Mouse (Mus musculus) embryo, embryonic 11.5 days (tissue): Measurements from ENCODE around the gene Jazf1.

ENCODE experiments used
- DNase-seq: peaks from one replicate; pipeline ENCODE4 v3.0.0-alpha.2; 2012; ENCODE audit warnings: low read depth, low spot score

Gene Jazf1

DNA sequence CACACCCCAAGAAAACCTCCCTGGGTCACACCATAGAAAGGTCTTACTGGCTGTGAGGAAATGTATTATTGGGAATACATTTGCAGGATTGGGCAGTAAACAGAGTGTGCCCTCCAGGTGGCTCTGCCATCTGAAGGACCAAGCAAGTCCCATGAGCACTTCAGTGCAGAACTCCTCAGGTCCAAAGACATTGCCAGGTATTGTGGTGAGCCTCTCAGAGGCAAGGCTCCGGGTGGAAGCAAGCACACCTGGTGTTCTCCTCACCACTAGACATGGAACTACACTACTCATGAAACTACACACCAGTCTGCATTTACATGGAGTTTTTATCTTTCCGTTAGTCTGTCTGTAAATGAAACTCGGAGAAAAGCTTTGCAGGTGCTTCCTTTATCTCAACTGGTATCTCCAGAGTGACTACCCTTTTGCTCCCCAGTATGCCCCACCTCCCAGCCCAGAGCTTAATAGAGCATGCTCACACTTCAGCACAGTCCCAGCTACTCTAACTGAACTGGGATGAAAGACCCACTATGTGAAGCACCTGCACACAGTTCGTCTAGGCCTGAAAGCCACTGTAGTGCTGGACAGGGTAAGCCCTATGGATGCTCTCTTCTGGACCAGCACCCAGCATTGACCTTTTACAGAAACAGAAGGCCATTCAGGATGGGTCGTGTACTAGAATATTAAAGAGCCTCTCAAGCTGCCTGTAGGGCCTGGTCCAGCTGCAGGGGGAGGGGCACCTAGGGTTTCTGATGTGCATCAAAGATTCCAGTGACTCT lies 156.1 kb downstream of the Jazf1 start:
- DNase-seq: no peak

DNA sequence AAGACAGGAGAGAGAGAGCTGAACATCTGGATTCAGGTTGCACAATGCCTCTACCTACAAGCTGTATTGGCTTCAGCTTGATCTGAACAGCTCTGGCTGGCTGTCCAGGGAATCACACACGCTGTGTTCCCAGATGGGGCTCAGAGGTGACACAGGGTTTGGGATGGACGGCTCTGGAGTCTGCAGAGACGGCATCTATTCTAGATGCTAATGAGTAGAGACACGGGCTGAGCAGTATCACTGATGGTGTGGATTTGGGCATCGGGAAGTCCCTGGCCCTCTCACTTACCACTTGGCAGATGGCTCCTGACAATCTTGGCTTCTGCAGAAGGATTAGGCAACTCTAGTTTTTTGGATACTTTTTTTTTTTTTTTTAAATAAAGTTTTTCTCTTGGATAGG lies 161.6 kb downstream of the Jazf1 start:
- DNase-seq: no peak

DNA sequence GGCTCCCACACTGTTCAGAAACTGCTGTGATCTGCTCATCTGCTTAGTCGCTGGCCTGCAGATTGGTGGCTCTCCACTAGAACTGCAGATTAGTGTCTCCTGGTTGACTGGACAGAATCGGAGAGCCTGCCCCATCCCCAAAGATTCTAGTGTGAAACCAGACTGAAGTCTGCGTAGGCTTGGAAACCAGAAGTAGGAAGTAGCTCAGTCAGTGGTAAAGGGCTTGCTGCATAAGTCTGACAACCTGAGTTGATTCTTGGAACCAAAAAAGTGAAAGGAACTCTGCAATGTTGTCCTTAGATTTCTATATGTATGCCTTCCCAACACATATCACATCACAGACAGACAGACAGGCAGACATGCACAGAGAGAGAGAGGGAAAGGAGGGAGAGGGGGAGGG lies 163.3 kb downstream of the Jazf1 start:
- DNase-seq: no peak

DNA sequence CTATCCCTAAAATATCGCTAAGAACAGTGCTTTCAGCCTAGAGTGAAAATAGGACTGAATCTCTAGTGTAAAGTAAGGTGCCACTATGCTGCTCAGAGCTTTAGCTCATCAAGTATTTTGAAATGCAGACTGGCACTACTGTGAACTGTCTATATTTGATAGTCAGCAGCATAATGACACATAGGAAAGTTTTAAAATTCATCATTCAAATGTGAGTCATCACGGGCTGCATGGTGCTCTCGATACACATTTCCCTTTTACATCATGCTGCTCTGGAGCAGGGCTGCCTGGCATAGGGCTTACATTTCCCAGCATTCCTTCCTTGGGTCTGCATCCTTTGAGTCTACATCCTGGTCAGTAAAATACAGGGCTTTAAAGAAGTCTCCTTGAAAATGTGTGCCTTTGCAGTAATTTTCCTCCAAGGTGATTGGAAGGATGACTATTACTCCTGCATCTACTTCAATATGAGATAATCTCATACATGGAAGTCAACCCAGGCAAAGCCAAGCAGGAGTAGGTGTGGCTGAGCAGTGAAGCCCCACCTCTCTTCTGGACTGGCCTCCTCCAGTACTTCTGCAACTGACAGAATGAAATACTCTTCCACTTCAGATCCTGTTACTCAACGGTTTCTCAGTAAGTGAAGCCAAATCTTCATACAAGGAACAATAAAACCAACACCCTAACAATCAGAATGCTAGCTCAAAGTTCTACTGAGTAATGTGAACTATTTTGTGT lies 165.0 kb downstream of the Jazf1 start:
- no peak for DNase-seq

DNA sequence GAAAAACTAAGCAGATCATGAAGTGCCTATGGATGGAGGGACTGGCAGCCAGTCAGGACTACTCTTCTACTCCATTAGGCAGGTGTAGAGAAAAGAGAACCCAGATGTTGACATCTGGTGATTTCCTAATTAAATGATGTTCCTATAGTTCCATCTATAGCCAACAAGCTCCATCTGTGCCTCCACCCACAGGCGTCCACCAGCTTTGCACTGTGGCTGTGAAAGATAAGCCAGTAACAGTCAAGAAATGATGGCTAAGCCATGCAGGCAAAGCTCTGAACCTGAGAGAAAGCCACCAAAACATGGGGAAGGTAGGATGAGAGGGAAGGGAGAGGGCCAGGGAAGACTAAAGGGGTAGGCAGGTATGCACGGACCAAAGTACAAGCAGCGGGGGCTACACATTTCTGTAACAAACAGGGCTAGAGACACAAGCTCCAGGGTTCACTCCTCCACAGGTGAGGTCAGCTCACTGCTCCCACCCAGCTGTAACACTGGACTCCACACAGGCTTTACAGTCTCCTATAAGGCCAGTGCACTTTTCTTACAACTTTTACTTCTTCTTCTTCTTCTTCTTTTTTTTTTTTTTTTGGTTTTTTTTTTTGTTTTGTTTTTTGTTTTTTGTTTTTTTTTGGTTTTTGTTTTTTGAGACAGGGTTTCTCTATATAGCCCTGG lies 168.7 kb downstream of the Jazf1 start:
- no peak for DNase-seq

DNA sequence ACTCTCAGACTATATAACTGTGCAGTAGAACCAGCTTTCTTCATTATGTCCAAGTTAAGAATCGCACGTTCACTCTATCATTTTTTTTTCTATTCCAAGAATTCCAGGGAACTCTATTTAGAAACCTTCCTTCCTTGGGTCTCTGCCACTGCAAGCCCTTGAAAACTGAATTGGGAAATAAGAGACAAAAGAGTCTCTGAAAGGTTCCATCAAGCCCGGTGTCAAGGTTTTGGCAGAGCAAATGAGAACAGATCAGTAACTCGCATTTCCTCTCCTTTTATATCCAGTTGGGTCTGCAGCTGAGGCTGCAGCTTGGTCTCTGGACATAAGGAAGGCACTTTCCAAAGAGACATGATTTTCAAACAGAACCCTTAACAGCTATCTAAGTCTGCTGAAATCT lies 173.4 kb downstream of the Jazf1 start:
- DNase-seq: no peak

DNA sequence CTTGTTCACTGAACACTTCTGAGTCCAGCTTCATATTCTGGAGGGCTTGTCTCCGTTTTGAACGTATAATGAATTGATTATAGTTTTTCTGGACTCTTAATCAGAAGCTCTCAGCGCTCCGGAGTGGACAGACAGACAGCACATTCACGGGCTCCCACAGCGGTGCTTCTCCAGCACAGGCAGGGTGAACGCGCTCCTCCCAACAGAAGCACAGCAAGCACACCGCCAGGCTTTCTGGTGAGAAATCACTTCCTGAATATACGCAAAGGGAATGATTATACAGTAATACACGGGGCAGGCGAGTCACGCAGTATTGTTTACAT lies 174.0 kb downstream of the Jazf1 start:
- DNase-seq: no peak

DNA sequence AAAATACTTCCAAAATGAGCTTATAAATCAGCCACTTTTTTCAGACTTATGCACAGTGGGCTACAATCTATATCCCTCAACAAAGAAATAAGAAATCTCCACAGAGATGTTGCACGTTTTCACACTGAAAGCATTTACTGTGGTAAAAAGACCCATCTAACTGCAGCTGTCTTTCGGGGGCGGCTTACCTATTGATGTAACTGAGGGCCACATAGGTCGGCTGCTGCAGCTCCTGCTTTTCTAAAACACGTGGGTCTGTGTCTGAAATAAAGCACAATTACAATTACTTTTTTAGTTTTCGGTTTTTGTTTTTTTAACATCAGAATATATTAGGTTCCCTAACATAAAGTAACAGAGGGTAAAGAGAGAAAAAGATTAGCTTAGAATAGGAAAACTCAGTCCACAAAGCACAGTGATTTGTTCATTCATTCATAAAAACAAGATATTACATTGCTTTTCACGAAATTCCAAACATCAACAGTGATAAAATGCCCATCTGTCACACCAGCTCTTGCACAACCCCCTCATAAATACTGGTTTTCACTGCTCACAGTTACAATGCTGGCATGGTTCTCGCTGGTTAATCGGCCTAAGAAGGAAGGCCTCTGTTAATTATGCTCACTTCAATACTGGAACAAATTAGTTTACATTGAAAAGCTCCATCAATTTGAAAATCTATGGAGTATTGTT lies 174.5 kb downstream of the Jazf1 start:
- DNase-seq: no peak

DNA sequence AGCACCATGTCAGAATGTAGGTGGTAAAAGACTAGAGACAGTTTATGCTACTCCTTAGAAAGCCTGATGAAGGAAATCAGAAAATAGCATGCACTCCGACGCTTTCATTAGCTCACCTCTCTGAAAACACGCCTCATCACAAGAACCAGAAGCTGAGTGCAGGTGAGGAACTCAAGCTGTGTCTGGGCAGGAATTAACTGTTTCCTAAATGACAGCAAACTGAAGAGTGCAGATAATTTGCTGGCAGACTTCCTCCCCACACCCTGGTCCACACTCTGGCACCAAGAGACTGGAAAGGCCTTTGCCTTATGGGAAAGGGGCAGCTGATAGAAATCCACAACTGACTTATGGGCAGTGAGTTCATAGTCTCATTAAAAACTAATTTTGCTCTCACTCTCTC lies 175.5 kb downstream of the Jazf1 start:
- no peak for DNase-seq

DNA sequence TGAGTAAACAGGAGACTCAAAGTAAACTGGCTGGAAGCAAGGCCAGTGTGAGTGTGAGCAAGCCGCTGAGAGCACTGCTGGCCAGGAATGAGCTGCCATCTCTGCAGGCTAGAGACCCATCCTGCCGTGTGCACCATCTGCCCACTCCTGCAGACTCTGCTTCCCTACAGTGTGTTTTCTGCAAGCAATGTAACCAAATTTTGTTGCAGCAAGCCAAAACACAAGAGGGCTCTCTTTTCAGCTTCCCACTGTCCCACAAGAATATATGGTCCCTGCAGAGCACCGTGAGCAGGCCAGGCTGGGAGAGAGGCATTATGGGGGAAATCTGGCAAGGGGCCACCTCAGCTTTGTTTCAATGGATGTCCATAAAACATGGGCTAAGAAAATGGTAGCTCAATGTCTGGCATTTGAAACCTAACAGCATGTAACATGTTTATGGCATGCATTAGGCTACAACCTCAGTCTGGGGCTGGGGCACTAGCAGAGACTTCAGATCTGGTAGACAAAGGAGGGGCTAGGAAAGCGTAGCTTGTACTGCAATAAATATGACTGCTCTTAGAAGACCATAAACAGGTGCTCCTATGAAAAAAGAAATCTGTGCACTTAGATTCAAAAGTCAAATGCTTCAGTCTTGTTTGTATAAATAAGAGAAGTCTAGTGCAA lies 180.8 kb downstream of the Jazf1 start:
- no peak for DNase-seq

DNA sequence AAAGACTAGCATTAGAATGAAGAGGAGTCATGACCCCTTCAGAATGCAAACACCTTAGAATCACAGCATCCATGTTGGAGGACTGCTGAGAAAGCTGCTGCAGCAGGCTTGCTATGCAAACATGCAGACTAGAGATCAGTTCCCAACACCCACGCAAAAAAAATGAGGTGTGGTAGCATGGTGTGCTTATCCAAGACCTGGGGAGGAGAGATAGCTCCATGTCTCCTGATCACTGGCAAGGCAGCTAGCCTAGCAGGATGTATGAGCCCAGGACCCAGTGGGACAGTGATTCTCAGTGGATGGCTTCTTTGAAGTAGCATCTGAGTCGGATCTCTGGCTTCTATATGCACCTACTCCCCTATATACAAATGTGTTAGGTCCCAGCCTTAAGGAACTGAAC lies 184.7 kb downstream of the Jazf1 start:
- DNase-seq: no peak

DNA sequence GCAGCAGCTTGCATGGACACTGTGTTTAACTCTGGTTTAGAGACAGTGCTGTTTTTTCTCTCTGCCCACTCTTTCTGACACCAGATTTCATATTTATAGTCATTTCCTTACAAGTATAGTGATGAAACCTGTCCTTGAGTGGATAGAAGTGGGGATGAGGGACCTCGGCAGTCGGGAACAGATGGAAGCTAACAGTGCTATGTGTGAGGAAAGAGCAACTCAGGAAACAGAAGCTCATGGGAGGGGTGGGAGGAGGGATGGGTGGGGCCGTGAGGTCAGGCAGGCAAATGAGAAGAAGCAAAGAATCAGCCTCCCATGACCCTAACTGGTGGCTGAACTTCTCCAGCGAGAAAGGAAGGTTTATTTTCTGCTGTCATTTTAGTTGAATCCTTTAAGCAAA lies 191.3 kb downstream of the Jazf1 start:
- DNase-seq: no peak

DNA sequence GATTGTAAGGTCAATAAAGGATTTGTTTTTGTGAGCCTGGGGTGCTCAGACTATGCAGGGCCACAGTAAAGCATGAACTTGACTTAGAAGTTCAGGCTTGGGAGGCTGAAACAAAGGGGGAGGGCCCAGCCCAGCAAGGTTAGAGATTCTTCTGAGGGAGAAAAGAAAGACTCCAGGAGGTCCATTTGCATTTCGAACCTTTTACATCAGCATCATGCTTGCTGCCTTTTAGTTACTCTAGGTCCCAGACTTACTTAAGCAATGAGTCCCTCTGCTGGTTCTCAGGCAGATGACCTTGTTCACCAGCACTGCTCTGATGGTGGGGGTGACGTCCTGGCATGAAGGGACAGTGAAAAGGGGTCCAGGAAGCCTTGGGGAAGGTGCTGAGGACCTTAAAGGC lies 197.1 kb downstream of the Jazf1 start:
- no peak for DNase-seq

DNA sequence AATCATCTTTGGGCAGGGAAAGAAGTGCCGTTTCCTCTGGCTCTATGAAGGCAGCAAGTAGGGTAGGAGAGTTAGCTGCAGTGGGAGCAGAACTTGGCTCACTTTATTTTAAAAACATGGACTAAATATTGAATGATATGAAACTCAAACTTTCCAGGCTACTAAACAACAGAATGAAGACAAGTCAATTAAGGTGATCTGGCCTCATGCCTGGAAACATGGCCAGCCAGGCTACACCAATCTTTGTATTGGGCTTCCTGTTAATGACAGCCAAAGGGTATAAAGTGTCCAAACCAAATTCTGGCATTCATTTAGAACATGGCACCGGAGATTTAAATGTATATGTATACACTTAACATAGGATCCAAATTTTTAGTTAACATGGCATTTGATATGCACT lies 199.2 kb downstream of the Jazf1 start:
- no peak for DNase-seq

DNA sequence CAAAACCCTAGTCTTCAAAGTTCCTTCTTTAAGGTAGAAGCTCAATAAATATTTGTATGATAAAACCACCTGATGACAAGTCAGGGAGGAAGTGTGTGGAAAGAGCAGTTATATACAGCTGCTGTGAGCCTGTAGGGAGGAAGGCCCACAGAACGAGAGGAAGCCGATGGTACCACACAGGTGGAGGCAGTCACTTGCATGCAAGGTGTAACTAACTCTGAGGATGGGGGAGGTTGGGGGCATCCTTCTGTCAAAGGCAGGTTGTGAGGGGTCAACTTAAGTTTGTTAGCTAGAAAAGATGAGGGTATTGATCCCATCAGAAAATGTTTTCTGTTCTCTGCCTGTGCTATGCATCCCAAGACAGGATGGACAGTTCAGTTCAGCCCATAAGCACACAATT lies 200.1 kb downstream of the Jazf1 start:
- no peak for DNase-seq

DNA sequence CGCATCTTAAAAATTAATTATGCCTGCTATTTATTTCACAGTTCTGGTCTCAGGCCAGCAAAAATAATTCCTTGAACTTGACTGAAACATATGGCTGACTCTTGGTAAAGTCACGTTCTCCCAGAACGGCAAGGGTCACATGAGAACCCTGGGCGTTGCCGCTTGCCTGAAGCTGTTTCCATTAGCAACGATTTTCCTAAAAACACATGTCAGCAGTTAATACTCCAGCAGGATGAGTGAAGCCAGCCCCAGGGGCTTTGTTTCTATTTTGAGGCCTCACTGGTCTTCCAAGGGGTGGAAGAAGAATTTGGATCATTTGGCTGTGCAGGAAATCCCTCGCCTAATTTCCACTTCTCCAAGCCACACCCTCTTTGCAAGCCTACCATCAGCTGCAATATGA lies 206.5 kb downstream of the Jazf1 start:
- DNase-seq: no peak

DNA sequence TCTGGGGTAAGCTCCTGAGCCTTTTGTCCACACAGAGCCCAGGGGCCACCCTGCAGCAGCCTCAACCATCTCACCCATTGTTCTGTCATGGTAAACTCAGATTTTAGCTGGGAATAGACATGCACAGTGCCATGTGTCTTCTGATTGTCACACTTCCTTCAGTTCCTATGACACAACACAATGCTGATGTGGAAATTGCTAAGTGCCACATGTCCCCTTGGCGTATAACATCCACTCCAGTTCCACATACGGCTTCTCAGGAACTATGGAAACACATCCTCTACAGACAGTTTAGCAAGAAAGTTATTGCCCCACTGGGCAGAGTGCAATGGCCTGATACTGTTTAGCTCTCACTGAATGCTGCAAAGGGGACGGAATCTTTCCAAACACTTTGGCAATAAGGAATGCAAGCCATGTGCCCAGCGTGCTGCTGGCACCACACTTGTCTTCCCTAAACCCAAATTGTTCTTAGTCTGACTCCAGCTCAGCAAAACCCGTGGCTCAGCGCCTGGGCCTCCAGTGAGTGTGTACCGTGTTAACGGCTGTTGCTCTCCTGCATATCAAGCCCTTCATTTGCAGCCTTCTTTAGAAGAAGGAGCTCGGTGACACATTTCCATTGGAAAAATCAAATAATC lies 207.1 kb downstream of the Jazf1 start:
- DNase-seq: no peak

DNA sequence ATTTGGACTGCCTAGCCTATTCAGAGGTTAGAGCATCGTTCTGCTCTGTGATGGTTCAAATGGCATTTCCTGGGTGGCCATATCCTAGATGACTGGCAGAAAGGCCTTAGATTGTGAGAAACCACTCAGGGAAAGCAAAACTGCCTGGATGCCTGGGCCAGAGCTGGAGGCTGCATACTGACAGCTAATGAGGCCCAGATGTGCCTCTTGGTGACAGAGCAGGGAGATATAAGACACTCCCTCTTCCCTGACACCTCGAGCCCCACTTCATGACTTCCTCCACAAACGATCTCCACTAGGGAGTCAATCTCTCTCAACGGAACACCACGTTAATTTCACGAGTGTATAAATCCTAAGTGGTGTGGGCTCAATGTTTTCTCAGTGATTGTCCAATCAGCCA lies 207.7 kb downstream of the Jazf1 start:
- no peak for DNase-seq

DNA sequence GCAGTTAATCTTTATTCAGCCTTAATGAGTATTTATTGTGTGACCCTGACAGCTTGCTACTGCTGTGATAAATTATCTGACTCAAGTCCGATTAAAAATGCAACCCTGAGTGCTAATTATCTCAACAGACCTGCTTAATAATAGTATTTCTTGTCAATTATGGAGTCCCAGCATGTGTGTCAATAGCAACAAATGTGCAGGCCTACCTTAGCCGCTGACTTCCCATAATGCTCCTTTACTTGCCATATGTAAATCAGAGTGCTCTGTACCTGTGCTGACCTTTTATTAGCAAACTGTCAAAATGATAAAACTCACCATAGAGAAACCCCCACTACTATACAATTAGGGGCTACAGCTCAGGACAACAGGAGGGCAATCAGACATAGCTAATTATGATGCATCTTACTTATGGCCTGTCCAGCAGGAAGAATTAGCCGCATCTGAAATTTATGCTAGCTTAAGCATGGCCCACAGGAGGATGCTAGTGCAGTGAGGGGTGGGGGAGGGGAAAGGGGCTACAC lies 209.5 kb downstream of the Jazf1 start:
- no peak for DNase-seq

DNA sequence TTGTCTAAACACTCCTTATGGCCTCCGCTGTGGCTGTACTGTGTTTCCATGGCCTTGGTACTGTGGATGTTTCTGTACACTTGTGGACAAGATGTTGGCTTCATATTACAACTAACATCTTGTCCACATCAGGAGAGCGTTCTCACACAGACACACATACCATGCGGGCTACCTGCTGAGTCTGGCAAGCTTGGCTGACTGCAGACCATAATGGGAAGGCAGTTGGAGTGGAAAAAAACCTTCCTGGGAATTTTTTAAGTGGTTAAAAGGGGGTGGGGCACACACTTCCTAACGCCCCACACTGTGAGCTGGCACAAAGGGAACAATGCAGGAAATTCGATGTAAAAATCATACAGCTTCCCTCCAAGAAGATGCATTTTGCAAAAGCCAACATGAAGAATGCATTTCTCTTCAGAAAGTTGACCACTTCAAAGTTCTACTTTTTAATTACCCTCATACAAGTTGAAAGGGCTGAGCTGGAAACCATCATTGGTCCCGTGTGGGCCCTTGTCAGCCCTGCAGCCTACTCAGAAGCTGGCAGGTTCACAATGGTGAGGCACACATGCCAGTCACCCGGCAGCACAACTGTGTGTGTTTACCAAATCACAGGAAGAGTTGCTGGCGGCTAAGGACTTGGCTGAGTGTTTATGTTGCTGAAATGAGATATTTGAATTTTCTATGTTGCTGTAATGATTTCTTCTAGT lies 215.9 kb downstream of the Jazf1 start:
- DNase-seq: no peak

DNA sequence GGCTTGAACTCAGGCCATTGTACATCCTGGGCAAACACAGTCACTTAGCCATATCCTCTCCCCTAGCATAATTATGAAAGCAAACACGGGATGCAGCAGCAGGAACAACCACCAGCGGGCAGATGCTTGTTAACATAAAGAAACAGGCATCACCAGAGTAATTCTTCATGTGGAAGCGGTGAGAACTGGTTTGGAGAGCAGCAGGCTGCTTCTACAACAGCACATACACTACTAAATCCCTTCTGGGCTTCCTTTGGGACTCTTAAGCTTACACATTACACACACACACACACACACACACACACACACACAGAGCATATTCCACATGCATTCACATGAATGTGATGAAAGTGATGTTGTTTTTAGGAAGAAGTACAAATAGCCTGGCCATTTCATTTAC lies 216.5 kb downstream of the Jazf1 start:
- no peak for DNase-seq
